Mouse (Mus musculus): ENCODE results near the gene Ccnk.

Gene Ccnk

GRCm38 (mm10) chr12:108221712-108222111, 42.3 kb downstream of the Ccnk start:
- DNase-seq (ENCODE audit: low read depth, low spot score), result no peak

- no peak for DNase-seq (ENCODE audit: low read depth, low spot score)
Measured at GRCm38 (mm10) chr12:108223357-108223756, 44.0 kb downstream of the Ccnk start.

GRCm38 (mm10) chr12:108225781-108226180, 46.4 kb downstream of the Ccnk start:
- no peak for DNase-seq (ENCODE audit: low read depth, low spot score)

- DNase-seq (ENCODE audit: low read depth, low spot score), result no peak
Measured at GRCm38 (mm10) chr12:108226216-108226615, 46.8 kb downstream of the Ccnk start.

- no peak for DNase-seq (ENCODE audit: low read depth, low spot score)
Measured at GRCm38 (mm10) chr12:108226941-108227340, 47.6 kb downstream of the Ccnk start.

GRCm38 (mm10) chr12:108227527-108227926, 48.1 kb downstream of the Ccnk start:
- DNase-seq (ENCODE audit: low read depth, low spot score), result no peak

- DNase-seq (ENCODE audit: low read depth, low spot score), result no peak
Measured at GRCm38 (mm10) chr12:108230077-108230476, 50.7 kb downstream of the Ccnk start.

- no peak for DNase-seq (ENCODE audit: low read depth, low spot score)
Measured at GRCm38 (mm10) chr12:108230821-108231794, 51.7 kb downstream of the Ccnk start.

GRCm38 (mm10) chr12:108231901-108232300, 52.5 kb downstream of the Ccnk start:
- DNase-seq (ENCODE audit: low read depth, low spot score), result no peak

- DNase-seq (ENCODE audit: low read depth, low spot score), result no peak
Measured at GRCm38 (mm10) chr12:108233736-108234135, 54.4 kb downstream of the Ccnk start.

GRCm38 (mm10) chr12:108234832-108235602, 55.6 kb downstream of the Ccnk start:
- no peak for DNase-seq (ENCODE audit: low read depth, low spot score)

- no peak for DNase-seq (ENCODE audit: low read depth, low spot score)
Measured at GRCm38 (mm10) chr12:108235976-108236555, 56.7 kb downstream of the Ccnk start.

- no peak for DNase-seq (ENCODE audit: low read depth, low spot score)
Measured at GRCm38 (mm10) chr12:108237300-108238006, 58.1 kb downstream of the Ccnk start.

- no peak for DNase-seq (ENCODE audit: low read depth, low spot score)
Measured at GRCm38 (mm10) chr12:108238395-108239035, 59.1 kb downstream of the Ccnk start.

GRCm38 (mm10) chr12:108239441-108239840, 60.1 kb downstream of the Ccnk start:
- DNase-seq (ENCODE audit: low read depth, low spot score), result no peak

GRCm38 (mm10) chr12:108240401-108240890, 61.1 kb downstream of the Ccnk start:
- DNase-seq (ENCODE audit: low read depth, low spot score), result no peak

GRCm38 (mm10) chr12:108240953-108241588, 61.7 kb downstream of the Ccnk start:
- no peak for DNase-seq (ENCODE audit: low read depth, low spot score)

- DNase-seq (ENCODE audit: low read depth, low spot score), result no peak
Measured at GRCm38 (mm10) chr12:108241626-108242025, 62.2 kb downstream of the Ccnk start.

GRCm38 (mm10) chr12:108242243-108242745, 62.9 kb downstream of the Ccnk start:
- no peak for DNase-seq (ENCODE audit: low read depth, low spot score)

- DNase-seq (ENCODE audit: low read depth, low spot score), result no peak
Measured at GRCm38 (mm10) chr12:108244778-108245177, 65.4 kb downstream of the Ccnk start.
